Mouse (Mus musculus) yolk sac, embryonic 10.5 days (tissue): ENCODE measurements at regions not wholly inside any gene's neighbourhood (a gene's known extent, or its start where the extent isn't known, plus 50 kb on each side); places are given as distances from the start of the nearest gene placed in this dataset.

Source experiments
- DNase-seq: peaks from one replicate; pipeline ENCODE4 v3.0.0-alpha.2; 2017; ENCODE audit warnings: low spot score

DNA sequence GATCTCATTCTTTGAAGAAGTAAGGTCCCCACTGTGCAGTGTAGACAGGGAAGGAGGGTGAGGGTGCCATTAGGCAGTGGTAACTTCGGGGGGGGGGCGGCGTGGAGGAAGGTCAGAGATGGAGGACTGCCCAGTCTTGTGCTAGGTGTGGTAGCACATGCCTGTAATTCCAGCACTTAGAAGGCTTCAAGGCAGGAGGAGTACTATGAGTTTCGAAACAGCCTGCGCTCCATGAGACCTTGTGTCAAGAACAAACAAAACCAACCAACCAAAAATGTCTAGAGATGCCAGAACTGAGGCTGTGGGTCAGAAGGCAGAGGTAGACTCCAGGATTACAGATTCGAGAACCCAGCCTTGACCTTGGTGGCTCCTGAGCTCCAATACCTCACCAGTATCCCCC lies 130.8 kb downstream of the Pja1 start:
- DNase-seq: no peak

DNA sequence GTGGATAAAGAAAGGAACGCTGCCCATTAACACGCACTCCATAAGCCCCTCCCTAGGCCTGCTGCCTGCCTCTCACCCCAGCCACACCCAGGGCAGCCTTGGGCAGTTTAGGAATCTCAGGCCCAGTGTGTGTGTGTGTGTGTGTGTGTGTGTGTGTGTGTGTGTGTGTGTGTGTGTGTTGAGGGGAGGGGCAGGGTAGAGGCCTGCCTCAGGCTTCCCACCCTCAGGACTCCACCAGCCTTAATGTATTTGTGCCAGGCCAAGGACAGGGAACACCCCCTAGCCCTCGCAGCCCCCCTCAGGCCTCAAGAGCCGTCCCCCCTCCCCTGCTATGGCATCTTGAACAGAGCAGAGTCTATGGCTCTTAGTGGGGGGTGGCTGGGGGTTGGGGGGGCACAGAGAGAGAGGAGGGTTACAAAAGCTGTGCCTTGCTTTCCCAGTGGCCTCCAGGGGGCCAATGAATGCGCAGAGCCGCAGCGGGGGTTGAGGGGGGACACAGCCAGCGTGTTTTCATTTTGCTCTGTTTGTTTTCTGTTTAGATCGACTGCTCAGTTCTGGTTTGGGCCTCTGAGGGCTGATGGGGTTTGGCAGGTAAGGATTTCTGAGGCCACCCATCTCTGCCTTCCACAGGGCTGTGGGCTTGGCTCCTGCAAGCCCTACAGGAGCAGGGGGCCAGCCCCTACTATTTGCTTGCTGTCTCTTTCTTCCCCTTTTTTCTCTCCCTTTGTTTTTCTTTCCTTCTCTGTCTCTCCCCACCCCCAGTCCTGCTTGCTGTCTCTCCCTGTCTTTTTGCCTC lies 131.8 kb downstream of the Pja1 start:
- DNase-seq: no peak

DNA sequence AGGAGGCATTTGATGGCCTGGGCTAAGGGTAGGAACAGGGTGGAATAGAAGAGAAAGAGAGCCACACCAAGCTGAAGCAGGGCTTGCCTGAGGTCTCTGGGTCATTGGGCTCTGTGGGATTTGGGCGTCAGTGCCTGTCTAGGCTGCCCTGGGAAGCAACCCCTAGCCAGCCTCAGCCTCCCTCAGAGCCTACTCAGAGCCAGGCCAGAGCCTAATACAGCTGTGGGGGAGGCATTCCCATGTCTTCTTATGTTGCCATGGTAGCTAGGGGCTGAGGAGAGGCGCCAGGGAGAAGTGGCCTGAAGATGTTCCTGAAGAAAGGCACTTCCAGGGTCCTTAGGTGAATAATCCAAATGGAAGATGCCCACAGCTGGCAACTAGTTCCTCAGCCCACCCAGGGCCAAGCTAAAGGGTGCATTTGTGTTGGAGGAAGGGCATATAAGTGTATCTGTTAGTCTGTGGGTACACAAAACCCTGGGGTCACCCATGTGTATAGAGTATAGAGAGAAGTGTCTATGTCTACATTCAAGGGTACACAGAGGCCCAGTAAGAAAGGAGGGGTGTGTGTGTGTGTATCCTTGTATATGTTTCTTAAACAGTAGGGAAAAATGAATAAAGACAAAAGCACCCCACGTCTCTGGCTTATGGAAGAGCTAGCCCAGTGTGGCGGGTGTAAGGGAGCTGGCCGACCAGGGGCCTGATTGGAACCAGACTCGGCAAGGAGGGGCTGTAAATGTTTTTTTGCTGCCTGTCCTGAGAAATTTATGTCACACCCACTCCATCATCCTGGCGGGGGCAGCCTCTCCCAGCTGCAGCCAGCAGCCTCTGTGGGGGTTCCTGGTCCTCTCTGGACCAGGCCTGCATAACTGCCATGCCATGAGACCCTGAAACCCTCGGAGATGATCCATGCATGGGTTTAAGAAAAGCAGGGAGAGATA lies 134.2 kb downstream of the Pja1 start:
- peak; percentile 48 for DNase-seq

DNA sequence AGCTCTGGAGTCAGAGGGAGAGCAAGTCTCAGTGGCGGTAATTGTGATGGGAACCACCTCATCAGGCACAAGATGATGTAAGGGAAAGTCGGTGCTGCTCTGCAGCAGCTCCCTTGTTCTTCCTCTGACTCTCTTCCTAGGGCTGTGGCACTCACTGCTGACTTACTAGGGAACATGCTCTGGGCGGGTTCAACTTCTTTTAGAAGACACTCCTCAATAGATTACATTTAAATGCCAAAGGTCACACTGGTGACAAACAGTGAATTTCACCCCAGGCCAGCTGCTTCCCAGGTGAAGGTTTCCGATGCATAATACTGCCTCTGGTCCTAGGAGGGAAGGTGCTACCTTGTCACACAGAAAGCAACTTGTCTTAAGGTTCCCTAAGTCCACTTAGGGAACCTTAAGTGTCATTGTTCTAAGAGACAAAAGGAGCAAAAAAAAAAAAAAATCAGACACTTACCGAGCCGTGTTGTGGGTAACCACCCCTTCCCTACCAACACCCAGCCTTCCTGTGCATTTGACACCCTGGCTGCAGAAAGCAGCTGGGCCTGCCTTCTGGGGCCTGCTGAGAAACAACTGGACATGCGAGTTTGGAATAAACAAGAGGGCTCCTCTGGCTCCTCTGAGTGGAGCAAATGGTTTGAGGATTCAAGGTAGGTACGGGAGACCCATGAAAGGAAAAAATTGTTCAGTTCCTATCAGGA lies 135.0 kb downstream of the Pja1 start:
- DNase-seq: peak; percentile 33

DNA sequence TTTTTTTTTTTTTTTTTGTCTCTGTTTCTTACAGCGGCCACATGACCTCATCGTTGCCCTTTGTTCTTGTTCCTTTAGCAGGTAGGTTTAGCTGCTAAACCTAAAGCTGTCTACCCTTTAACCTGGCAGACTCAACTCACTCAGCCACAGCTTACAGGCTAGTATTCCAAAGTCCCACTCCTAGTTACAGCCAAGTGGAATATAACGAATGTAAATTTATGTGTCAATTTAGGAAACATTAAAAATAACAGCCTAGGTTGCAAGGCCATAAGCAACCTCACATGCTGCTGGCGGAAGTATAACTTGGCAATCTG lies 138.7 kb downstream of the Pja1 start:
- DNase-seq: no peak

DNA sequence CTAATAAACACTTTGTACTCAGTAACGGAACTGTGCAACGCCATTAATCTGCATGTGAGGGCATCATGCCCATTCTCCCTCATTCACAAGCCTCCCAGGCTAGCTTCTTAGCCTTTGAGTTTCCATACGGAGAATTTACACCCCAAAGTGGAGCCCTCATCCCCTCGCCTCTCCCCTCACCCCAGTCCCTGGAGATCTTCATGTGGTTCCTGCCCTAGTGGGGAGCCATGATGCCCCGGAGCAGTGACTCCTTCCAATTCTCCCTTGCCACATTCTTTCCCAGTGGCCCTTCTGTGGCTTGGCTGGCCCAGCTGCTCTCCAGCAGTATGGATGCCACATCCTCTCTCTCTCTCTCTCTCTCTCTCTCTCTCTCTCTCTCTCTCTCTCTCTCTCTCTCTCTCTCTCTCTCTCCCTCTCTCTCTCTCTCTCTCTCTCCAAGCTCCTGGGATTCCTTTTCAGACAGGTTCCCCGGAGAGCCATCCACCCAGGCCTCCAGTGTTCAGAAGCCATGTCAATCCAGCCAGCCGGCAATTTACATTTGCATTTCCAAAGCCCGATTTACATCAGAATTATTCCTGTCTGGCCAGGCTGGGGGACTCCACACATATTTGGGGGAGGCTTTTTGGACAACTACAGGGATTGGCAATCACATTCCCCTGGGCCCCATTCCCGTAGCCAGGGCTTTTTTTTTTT lies 139.2 kb downstream of the Pja1 start:
- no peak for DNase-seq

DNA sequence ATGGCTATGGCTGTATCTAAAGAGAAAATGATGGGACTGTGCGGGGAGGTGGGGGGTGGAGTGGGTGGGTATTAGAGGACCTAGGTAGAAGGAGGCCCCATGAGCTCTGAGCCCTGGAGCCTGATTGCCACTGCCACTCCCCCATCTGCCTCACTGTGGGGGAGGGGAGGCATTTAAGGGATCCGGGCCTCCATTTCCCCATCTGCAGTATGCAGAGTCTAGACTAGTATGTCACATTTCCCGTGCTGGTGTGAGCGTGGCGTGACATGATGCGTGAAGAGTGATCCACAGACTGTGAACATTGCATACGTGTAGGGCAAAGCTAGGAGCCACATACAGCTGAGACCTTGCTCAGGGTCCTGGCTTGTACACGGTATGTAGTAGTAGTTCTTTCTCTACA lies 140.7 kb downstream of the Pja1 start:
- DNase-seq: no peak

DNA sequence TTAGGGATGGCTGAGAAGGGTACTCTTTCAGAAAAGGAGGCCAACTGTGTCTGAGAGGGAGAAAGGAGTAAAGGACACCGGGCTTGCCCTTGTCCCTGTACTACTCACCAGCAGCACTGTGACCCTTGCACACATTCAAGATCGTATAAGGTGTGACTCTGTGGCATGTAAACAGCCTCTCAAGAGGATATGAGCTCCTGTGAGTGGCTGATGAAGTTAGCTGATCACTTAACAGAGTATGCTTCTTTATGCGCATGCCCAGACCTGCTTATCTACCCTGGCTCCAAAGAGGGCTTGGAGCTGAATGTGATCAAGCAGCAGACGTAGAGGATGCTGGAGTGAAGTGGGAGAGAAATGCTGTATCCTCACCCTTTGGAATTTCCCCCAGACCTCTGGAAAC lies 142.5 kb downstream of the Pja1 start:
- DNase-seq: no peak

DNA sequence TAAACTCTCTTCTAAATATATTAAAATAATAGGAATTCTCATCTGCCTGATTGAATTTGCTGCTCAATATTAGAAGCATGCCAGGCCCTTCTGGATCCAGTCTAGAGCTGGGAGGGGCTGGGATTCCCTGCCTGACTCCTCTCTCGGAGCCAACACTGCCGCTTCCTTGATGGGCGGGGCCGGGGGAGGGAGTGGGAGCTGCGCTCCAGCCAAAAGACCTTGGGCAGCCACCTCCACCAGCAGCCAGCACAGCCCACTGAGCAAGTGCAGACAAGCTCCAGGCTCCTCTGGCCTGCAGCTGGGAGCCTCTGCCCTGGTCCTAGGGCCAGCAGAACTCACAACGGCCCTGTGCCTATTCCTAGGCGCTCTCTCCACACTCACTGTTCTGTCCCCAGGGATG lies 144.9 kb downstream of the Pja1 start:
- peak; percentile 52 for DNase-seq

DNA sequence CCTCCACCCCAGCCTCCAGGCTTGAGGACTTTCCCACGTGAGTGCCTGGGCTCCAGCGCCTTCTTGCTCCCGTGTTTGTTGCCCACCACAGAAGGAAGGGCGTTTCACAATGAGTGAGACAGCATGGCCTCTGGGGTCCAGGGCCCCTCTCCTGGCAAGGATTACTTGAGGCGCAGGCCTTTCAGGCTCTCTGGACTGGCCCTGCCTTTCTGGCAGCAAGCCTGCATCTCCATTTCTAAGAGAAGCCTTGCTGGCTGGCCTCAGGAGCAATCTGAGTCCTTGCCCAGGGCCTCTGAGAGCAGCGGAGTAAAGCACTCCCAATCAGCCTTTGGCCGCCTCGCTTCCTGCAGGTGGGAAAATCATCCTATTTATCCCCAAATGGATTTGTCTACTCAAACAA lies 145.6 kb downstream of the Pja1 start:
- no peak for DNase-seq

DNA sequence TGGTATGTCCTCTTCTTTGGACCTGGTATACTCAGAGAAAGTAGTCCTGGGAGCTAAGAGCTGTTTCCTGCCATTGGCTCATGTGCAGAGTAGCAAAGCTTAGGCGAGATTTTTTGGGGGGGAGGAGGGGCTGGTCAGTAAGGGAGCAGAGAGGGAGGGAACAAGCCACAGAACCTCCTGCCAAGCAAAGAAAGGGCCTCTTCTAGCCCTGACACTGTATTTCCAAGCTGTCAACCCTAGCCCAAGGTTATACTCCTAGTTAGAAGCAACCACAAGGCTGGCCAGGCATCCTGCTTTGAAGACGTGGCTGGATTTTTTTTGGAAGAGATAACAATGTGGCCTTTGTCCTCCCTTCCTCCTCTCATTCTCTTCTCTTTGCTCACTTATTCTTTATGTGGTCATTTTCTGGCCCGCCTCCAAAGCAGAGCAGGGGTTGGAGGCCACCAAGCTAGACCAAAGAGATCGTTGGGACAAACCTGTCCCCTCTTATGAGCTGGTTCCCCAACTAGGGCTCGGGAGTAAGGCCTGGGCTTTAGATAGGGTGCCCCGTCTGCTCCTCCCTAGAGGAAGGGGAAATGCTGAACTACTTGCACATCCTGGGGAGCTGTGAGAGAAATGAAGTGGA lies 146.4 kb downstream of the Pja1 start:
- DNase-seq: no peak

DNA sequence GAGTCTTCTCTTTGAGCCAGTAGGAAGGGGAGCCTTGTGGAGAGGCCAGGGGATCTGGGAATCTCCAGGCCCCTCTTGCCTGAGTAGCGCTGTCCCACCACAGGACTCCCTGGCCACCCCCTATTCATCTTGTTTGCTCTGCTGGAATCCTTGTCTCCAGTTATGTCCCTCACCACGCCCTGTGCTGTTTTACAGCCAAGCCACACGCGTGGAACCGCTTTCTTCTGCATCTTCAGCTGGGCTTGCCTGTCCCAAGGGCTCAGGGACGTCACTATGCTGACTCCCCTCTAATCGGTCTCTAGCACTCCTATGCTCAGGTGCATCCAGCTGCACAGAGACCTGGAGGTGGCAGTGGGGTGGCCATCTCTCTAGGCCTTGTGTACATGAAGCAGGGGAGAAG lies 151.3 kb downstream of the Pja1 start:
- DNase-seq: no peak

DNA sequence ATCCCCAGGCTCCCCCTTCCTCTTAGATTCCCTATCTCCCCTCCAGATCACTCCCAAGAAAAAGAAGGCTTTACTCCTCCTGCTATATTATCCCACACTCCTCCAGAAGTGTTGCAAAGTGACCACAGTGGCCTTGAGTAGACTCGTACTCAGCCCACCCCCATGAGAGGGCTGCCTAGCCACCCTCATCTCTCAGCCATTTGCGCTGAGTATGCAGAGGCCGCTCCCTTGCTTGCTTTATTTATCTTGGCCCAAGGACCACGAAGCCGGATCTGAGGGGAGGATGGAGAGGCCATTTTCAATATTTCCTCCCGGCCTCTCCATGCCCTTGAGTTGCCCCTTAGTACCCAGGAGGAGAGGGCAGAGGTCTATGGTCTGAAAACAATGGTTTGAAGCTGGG lies 151.9 kb downstream of the Pja1 start:
- DNase-seq: no peak

DNA sequence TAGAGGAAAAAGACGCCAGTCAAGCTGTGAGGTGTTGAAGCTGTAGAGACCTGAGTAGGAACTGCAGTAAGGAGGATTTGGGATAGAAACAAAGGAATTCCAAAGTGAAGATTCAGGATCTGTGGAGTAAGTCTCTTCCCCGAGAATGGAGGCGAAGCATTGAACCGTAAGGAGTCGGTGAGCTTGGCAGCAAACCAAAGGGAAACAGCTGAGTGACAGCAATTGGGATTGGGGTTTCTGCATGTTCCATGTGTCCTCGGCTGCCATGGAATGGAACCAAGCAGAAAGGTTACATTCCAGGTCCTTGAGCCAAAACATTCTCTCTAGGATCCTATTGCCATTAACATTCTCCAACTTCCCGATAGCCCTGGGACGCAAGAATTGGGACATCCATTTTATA lies 152.9 kb downstream of the Pja1 start:
- DNase-seq: no peak

DNA sequence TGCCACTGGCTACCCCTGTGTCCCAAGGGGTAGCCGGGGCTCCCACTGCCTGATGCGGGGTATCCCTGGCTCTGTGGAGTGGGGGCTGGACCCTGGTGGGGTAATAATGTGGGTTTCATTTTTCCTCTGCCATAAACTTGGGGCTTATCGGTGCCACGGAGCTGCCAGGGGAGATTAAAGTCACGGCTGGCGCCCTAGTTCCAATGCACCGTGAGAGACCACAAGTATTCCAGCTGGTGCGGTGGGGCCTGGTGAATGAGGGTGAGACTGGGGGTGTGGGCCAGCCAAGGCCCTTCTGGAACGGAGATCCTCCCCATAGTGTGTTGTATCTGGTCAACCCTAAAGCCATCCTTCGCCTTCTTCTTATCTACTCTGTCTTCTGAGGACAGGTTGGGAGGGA lies 153.3 kb downstream of the Pja1 start:
- DNase-seq: no peak

DNA sequence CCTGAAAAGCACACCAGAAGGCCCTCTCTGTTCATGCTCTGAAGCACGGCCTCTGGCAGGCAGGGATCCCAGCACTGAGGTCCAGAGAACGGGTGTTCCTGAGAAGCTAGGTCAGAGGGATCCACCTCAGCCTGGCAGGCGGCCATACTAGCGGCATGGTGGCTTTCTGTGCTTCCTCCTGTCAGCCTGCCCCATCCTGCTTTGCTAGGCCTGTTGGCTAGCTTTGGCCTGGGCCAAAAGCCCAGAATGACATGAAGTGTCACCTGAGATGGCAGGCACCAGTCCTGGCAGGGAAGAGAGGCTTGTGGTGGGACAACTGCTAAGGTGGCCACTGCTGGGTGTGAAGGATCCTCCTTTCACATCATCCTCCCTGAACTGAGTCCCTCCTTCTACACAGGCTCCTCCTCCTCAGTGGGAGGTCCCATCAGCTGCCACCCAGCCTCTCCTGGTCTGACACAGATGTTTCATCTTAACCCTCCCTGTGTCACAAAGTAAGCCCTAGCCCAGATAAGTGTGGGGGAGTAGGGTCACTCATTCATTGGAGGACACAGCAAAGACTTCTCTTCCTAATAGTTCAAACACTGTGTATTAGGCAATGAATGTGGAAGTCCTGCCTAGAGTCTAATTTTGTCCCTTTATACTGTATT lies 154.5 kb downstream of the Pja1 start:
- no peak for DNase-seq

DNA sequence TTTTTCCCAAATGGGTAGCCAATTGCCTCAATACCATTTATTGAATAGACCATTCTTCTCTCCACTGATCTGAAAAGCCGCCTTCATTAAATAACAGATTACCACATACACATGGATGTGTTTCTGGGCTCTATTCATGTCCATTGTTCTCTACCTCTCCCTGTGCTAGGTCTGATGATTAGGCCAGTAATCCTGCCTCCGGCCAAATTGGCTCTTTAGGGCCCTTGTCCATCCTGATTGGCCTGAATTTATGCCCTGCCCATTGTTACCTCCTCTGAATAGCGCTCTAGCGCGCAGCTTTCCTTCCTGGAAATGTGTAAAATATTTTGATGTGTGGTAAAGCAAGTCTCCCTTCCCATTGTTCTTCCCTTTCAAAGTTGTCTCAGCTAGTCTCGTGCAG lies 163.2 kb downstream of the Efnb1 start:
- no peak for DNase-seq

DNA sequence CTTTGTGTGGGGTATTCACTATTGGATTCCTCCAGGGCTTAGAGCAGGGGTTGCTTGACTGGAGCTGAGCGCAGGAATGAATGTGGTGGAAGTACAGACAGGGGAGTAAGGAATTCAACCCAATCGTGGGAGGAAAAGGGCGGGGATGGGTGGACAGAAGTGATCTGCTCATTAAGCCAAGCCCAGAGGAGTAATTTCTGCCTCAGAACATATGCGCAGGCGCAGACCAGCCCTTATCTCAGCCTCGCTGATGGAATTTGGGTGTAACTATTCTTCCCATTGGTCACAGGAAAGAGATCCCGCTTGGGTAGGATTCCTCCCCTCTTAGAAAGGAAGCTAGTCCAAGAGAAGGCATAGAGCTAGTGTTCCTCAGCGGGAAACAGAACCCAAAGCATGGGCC lies 158.8 kb downstream of the Efnb1 start:
- no peak for DNase-seq

DNA sequence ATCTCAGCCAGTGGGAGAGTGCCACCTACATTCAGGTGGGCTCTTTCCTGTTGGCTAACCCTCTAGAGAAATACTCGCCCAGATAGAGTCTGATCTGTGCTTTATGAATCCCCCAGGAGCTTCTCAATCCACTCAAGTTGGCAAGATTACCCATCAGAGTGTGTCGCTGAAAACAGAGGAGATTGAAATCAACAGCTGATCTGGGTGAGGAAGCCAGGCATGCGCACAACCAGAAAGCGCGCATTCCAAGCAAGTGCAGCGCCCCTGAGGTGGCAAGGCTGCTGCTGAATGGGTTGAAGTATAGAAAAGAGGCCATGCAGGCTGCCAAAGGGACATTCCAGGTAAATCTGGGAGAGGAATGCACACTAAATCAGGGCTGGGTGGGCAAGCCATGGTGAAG lies 158.0 kb downstream of the Efnb1 start:
- DNase-seq: no peak

DNA sequence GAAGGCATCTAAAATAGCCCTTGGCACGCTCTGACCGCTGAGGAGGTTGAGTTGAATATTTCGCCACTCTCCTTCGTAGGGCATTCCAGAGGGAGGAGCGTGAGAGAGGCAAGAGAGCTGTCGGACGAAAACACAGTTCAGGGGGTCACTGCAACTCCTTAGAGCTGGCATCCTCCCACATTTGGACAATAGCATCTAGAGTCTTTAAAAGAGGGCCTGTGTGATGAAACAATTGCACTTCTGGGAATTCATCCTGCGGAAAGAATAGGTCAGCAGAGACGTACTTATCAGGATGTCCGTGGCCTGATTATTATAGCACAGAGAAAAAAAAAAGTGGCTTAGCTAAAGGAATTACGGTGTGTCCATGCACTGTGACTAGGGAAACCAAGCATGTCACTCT lies 156.8 kb downstream of the Efnb1 start:
- no peak for DNase-seq

DNA sequence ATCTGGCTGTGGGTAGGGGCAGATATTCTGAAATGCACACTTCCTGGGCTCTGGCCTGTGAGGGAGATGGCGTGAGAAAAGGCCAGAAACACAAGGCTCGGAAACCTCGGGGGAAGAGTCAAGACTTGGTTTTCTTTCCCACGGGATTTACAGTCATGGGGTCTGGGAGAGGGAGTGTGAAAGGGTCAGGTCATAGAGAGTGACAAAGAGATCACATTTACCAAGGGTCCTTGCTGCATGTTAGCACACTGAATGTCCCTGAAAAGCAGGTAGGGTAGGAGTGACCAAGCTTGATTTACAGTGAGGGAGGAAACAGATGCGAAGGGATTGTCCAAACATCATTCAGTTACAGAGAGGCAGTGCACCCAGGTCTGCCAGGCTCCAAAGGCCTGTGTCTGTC lies 156.0 kb downstream of the Efnb1 start:
- no peak for DNase-seq
